19 mouse cellular contexts compared by ENCODE assay signal in genomic region chr13:93909847-93910246, GRCm38 (mm10).
DNase-seq lines count a peak whose midpoint lies in the region; ATAC-seq lines count a peak whose summit lies in the region.
"Had no signal": no experiment of that assay in that cellular context is flagged by ENCODE, and none has a peak within 500 bp of the region (broad histone marks: within the 10 kb centered on the region; RNA-seq: fewer than 3 reads in every experiment).

No protein-coding gene starts in this region.

- no peaks in the 10 kb centered on the region for H3K27me3 ChIP-seq in embryonic facial prominence, embryonic 13.5 days
- no peaks in the 10 kb centered on the region for H3K27me3 ChIP-seq in limb, embryonic 12.5 days
- no peaks in the 10 kb centered on the region for H3K27me3 ChIP-seq in midbrain, embryonic 11.5 days (ENCODE audit: control insufficient read depth, insufficient read depth, low read length)
- H3K27me3 ChIP-seq: midbrain, embryonic 12.5 days had no signal

- peak; percentile 2 for DNase-seq in kidney, postnatal 10 days
- no peak for DNase-seq in kidney, postnatal 14 days
- DNase-seq in adipocyte (ENCODE audit: low spot score): peak; percentile 39
- no peak for DNase-seq in spleen, postnatal 14 days (ENCODE audit: low spot score in 2 of 2)
- DNase-seq in midbrain, embryonic 11.5 days (ENCODE audit: low spot score, missing footprints): no peak
- DNase-seq in kidney, adult 9 months: no peak
- DNase-seq: adrenal gland, adult 2 months; cerebellum, adult 9-11 months; forebrain, postnatal 0 days; heart, postnatal 4 days; liver, postnatal 0 days; retina, postnatal 1 day; right cerebral cortex, postnatal 4 days had no signal

- no peak for ATAC-seq in embryonic facial prominence, embryonic 13.5 days (ENCODE audit: insufficient number of reproducible peaks, insufficient read depth, low FRiP score, low TSS enrichment, low read depth)
- ATAC-seq in limb, embryonic 12.5 days (ENCODE audit: insufficient number of reproducible peaks, insufficient read depth, low FRiP score, low TSS enrichment, low read depth): no peak
- no peak for ATAC-seq in midbrain, embryonic 11.5 days (ENCODE audit: low FRiP score)
- ATAC-seq: forebrain, postnatal 0 days; hindbrain, postnatal 0 days; intestine, postnatal 0 days; liver, postnatal 0 days had no signal

- no peak overlapping the region for H3K9ac ChIP-seq in embryonic facial prominence, embryonic 13.5 days
- H3K9ac ChIP-seq in limb, embryonic 12.5 days (replicated peaks): no peak overlapping the region
- H3K9ac ChIP-seq in midbrain, embryonic 11.5 days (ENCODE audit: low read length): no peak overlapping the region
- H3K9ac ChIP-seq: forebrain, postnatal 0 days; liver, postnatal 0 days; midbrain, embryonic 12.5 days had no signal

- 21% methylated on average over 5 of the region's 5 CpGs for WGBS in embryonic facial prominence, embryonic 13.5 days
- WGBS in limb, embryonic 12.5 days: 14% methylated on average over 5 of the region's 5 CpGs
- WGBS in midbrain, embryonic 11.5 days: 80% methylated on average over 5 of the region's 5 CpGs

- H3K4me3 ChIP-seq in embryonic facial prominence, embryonic 13.5 days: no peak overlapping the region
- no peak overlapping the region for H3K4me3 ChIP-seq in limb, embryonic 12.5 days (replicated peaks)
- no peak overlapping the region for H3K4me3 ChIP-seq in midbrain, embryonic 11.5 days (ENCODE audit: low read depth, low read length)
- H3K4me3 ChIP-seq: midbrain, embryonic 12.5 days had no signal

- H3K9me3 ChIP-seq in embryonic facial prominence, embryonic 13.5 days: no peaks in the 10 kb centered on the region
- H3K9me3 ChIP-seq in limb, embryonic 12.5 days: no peaks in the 10 kb centered on the region
- H3K9me3 ChIP-seq in midbrain, embryonic 11.5 days (ENCODE audit: control insufficient read depth, low read length): no peaks in the 10 kb centered on the region
- H3K9me3 ChIP-seq: midbrain, embryonic 12.5 days had no signal

- peak overlapping the region; percentile 35; the same call in 1 of the 2 replicates for H3K4me2 ChIP-seq in embryonic facial prominence, embryonic 13.5 days
- H3K4me2 ChIP-seq in limb, embryonic 12.5 days: no peak overlapping the region
- H3K4me2 ChIP-seq in midbrain, embryonic 11.5 days: no peak overlapping the region
- H3K4me2 ChIP-seq: midbrain, embryonic 12.5 days had no signal

- peaks cover 35% of the 10 kb centered on the region for H3K4me1 ChIP-seq in embryonic facial prominence, embryonic 13.5 days
- H3K4me1 ChIP-seq in limb, embryonic 12.5 days (replicated peaks): peaks cover 37% of the 10 kb centered on the region
- no peaks in the 10 kb centered on the region for H3K4me1 ChIP-seq in midbrain, embryonic 11.5 days (ENCODE audit: control insufficient read depth, insufficient read depth, low read length)
- H3K4me1 ChIP-seq: midbrain, embryonic 12.5 days had no signal

- H3K36me3 ChIP-seq in embryonic facial prominence, embryonic 13.5 days: no peaks in the 10 kb centered on the region
- H3K36me3 ChIP-seq in limb, embryonic 12.5 days: no peaks in the 10 kb centered on the region
- no peaks in the 10 kb centered on the region for H3K36me3 ChIP-seq in midbrain, embryonic 11.5 days (ENCODE audit: control insufficient read depth, insufficient read depth, low read length)
- H3K36me3 ChIP-seq: midbrain, embryonic 12.5 days had no signal

- peak overlapping the region; percentile 95 for H3K27ac ChIP-seq in embryonic facial prominence, embryonic 13.5 days
- peak overlapping the region; percentile 82; the same call in 1 of the 2 replicates for H3K27ac ChIP-seq in limb, embryonic 12.5 days
- no peak overlapping the region for H3K27ac ChIP-seq in midbrain, embryonic 11.5 days (ENCODE audit: low read depth, low read length)
- H3K27ac ChIP-seq: hindbrain, postnatal 0 days; midbrain, embryonic 12.5 days; stomach, postnatal 0 days had no signal

Comparison
In these comparisons a context has a peak if more than half of its experiments do, and no peak if none do; other contexts are left out.
1. DNase-seq: peak in kidney, postnatal 10 days (single experiment) and adipocyte (single experiment); none in kidney, postnatal 14 days (single experiment), spleen, postnatal 14 days (0 of 2), midbrain, embryonic 11.5 days (single experiment) and kidney, adult 9 months (single experiment).